ENCODE assay signal across 9 mouse cellular contexts in genomic region chr19:59469035-59469949, GRCm38 (mm10). TPM values are rescaled to one million over a fixed set of nuclear protein-coding genes. Genes with fewer than 3 reads are reported as not detected.
DNase-seq lines count a peak whose midpoint lies in the region; ATAC-seq and TF ChIP-seq lines count a peak whose summit lies in the region.
"Had no signal": no experiment of that assay in that cellular context is flagged by ENCODE, and none has a peak within 500 bp of the region (broad histone marks: within the 10 kb centered on the region; RNA-seq: fewer than 3 reads in every experiment).

No protein-coding gene starts in this region.

- peak; percentile 58 for ATAC-seq in hindbrain, embryonic 13.5 days (ENCODE audit: low FRiP score)
- no peak for ATAC-seq in limb, embryonic 14.5 days (ENCODE audit: low FRiP score, low read depth)

- peak overlapping the region; percentile 45 for H3K4me2 ChIP-seq in hindbrain, embryonic 13.5 days
- peak overlapping the region; percentile 56 for H3K4me2 ChIP-seq in limb, embryonic 14.5 days (replicated peaks; ENCODE audit: low read depth, low read length, severe bottlenecking)

- no peak for DNase-seq in gastrocnemius, adult 2 months
- no peak for DNase-seq in gastrocnemius, postnatal 14 days
- DNase-seq in ZHBTc4 (ENCODE audit: low read depth, low spot score), result peak; percentile 53
- no peak for DNase-seq in limb, embryonic 14.5 days (ENCODE audit: low spot score)
- DNase-seq in thymus, postnatal 14 days, result peak; percentile 46
- no peak for DNase-seq in spleen, postnatal 10 days (ENCODE audit: low spot score in 2 of 2)
- no peak for DNase-seq in adrenal gland, adult 18-20 months (ENCODE audit: low spot score in 2 of 2)

- peak overlapping the region; percentile 72 for H3K27ac ChIP-seq in gastrocnemius, adult 2 months
- no peak overlapping the region for H3K27ac ChIP-seq in hindbrain, embryonic 13.5 days
- H3K27ac ChIP-seq in limb, embryonic 14.5 days (replicated peaks; ENCODE audit: low read depth, low read length), result no peak overlapping the region

- no peaks in the 10 kb centered on the region for H3K36me3 ChIP-seq in hindbrain, embryonic 13.5 days
- no peaks in the 10 kb centered on the region for H3K36me3 ChIP-seq in limb, embryonic 14.5 days (ENCODE audit: control insufficient read depth, insufficient read depth, low read length)

- under 1% methylated on average over 35 of the region's 35 CpGs for WGBS in hindbrain, embryonic 13.5 days
- WGBS in limb, embryonic 14.5 days, result 3% methylated on average over 35 of the region's 35 CpGs

- no peak overlapping the region for H3K9ac ChIP-seq in hindbrain, embryonic 13.5 days
- peak overlapping the region; percentile 12; the same call in 1 of the 2 replicates for H3K9ac ChIP-seq in limb, embryonic 14.5 days (ENCODE audit: low read depth, low read length, severe bottlenecking)

- no peak for TF ChIP-seq POLR2A in limb, embryonic 14.5 days (IDR thresholded peaks at IDR 0.05; ENCODE audit: borderline replicate concordance, extremely low read depth, insufficient read depth, insufficient read length)

- intact Hi-C loops in gastrocnemius, adult 2 months (cut with DNase I), result no loop called here
- intact Hi-C loops in gastrocnemius, postnatal 14 days (cut with DNase I; ENCODE audit: low total_unique reads), result no loop called here

- peak overlapping the region; percentile 65 for H3K4me3 ChIP-seq in gastrocnemius, adult 2 months
- H3K4me3 ChIP-seq in hindbrain, embryonic 13.5 days, result peak overlapping the region; percentile 17
- peak overlapping the region; percentile 31 for H3K4me3 ChIP-seq in limb, embryonic 14.5 days (replicated peaks; ENCODE audit: low read length)
- H3K4me3 ChIP-seq: myocyte had no signal

- H3K9me3 ChIP-seq in hindbrain, embryonic 13.5 days, result no peaks in the 10 kb centered on the region
- H3K9me3 ChIP-seq in limb, embryonic 14.5 days (ENCODE audit: control insufficient read depth, low read length), result no peaks in the 10 kb centered on the region

- H3K4me1 ChIP-seq in hindbrain, embryonic 13.5 days (replicated peaks), result peaks cover 37% of the 10 kb centered on the region
- peaks cover 25% of the 10 kb centered on the region for H3K4me1 ChIP-seq in limb, embryonic 14.5 days (ENCODE audit: control insufficient read depth, insufficient read depth, low read length)

- TF ChIP-seq CTCF in gastrocnemius, adult 2 months (IDR thresholded peaks at IDR 0.05), result peak; percentile 10; the same call in 1 of the 2 replicates

- peaks cover 98% of the 10 kb centered on the region for H3K27me3 ChIP-seq in hindbrain, embryonic 13.5 days
- peaks cover 91% of the 10 kb centered on the region for H3K27me3 ChIP-seq in limb, embryonic 14.5 days (ENCODE audit: control insufficient read depth, insufficient read depth, low read length)

RNA-seq across cellular contexts. Expression of gene Emx2, which starts 11.1 kb away (rescaled TPM):
- total RNA-seq in gastrocnemius, adult 2 months (2021), result 1 to 10 TPM in 1 of 2 experiments, under 1 TPM in 1; 0.89 to 1.9 TPM
- 1 to 10 TPM in 1 of 2 experiments, under 1 TPM in 1; 0.66 to 1.2 TPM for total RNA-seq in gastrocnemius, postnatal 14 days (2021)
- 0.74 and 1.1 TPM in 2 replicates for polyA plus RNA-seq in hindbrain, embryonic 13.5 days (2015; fragmentation: Nextera tagmentation; extraction: Ambion mirVana)
- 17.3 and 20.5 TPM in 2 replicates for polyA plus RNA-seq in limb, embryonic 14.5 days (2012; rRNA removed)
- polyA plus RNA-seq in limb, embryonic 14.5 days (2014; fragmentation: Nextera tagmentation; extraction: Ambion mirVana), result 13.1 and 16.1 TPM in 2 replicates
- total RNA-seq in adrenal gland, adult 18-20 months (2021), result under 1 TPM in 1 of 2 experiments, not detected in 1; 0.10 TPM
- polyA plus RNA-seq: myocyte had no signal

Comparison
In these comparisons a context has a peak if more than half of its experiments do, and no peak if none do; other contexts are left out.
1. DNase-seq: peak in ZHBTc4 (single experiment) and thymus, postnatal 14 days (single experiment); none in gastrocnemius, adult 2 months (single experiment), gastrocnemius, postnatal 14 days (single experiment), limb, embryonic 14.5 days (single experiment), spleen, postnatal 10 days (0 of 2) and adrenal gland, adult 18-20 months (0 of 2).
2. Peak in every context shown above with its lines, with median percentiles within 50 percentile points of each other: H3K4me3 ChIP-seq.